ENCODE assay signal across 19 mouse cellular contexts in the genomic region with DNA sequence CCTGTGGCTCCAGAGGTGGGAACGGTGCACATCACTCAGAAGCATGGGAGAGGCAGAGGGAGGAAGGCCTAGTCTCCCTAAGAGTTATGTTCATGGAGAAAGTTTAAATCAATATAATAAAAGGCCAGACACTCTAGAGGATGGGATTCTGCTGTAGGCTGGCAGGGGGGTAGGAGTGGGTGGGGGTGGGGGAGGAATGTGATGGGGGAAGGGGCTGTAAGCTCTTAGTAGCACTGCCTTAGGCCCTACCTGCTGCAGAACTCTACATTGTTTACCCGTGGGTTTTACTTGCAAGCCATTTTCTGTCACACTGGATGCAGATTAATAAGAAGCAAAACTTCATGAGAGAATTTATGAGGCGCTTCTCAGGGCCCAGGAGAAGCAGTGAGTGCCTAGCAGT.
"Had no signal": no experiment of that assay in that cellular context is flagged by ENCODE, and none has a peak within 500 bp of the region (broad histone marks: within the 10 kb centered on the region; RNA-seq: fewer than 3 reads in every experiment).

No protein-coding gene starts in this region.

- H3K9ac ChIP-seq: lung, embryonic 14.5 days; midbrain, embryonic 12.5 days; neural tube, embryonic 12.5 days; neural tube, embryonic 15.5 days had no signal

- H3K4me2 ChIP-seq: lung, embryonic 14.5 days; midbrain, embryonic 12.5 days; neural tube, embryonic 12.5 days; neural tube, embryonic 15.5 days had no signal

- H3K27ac ChIP-seq: midbrain, embryonic 10.5 days; midbrain, embryonic 12.5 days; neural tube, embryonic 12.5 days; neural tube, embryonic 15.5 days had no signal

- ATAC-seq: midbrain, embryonic 16.5 days had no signal

- H3K9me3 ChIP-seq: midbrain, embryonic 10.5 days; midbrain, embryonic 12.5 days; neural tube, embryonic 12.5 days; neural tube, embryonic 15.5 days had no signal

- H3K27me3 ChIP-seq: midbrain, embryonic 12.5 days; neural tube, embryonic 12.5 days; neural tube, embryonic 15.5 days had no signal

- H3K4me3 ChIP-seq: midbrain, embryonic 10.5 days; midbrain, embryonic 12.5 days; myocyte; neural tube, embryonic 12.5 days; neural tube, embryonic 15.5 days had no signal

- DNase-seq: lung, adult 18-20 months; lung, embryonic 14.5 days; lung, postnatal 10 days; lung, postnatal 4 days; midbrain, embryonic 14.5 days; retina, postnatal 1 day; right cerebral cortex, adult 18-20 months; right cerebral cortex, postnatal 25 days; right cerebral cortex, postnatal 4 days; spleen, adult 18-20 months; thymus, adult 18-20 months; thymus, postnatal 14 days; thymus, postnatal 36 days had no signal

- H3K4me1 ChIP-seq: midbrain, embryonic 10.5 days; midbrain, embryonic 12.5 days; neural tube, embryonic 12.5 days; neural tube, embryonic 15.5 days had no signal
